Mouse (Mus musculus) testis, adult 2 months (tissue): ENCODE results near the gene Tbc1d8. TPM values are rescaled to one million over a fixed set of nuclear protein-coding genes. Genes with fewer than 3 reads are reported as not detected.
A peak's percentile ranks its signal among the peaks of the same experiment; 100 is the strongest.

Experiments used
- H3K27ac ChIP-seq: fragments of 200-500 bp; 2 replicates; pipeline ENCODE4 v1.5.1; 2012; ENCODE audit warnings: low read depth, low read length; ENCODE audit not compliant: control insufficient read depth, insufficient read depth
- H3K27me3 ChIP-seq: fragments of 200-500 bp; 2 replicates; pipeline ENCODE4 v1.6.1; 2012; ENCODE audit warnings: mild to moderate bottlenecking, low read length, moderate library complexity; ENCODE audit not compliant: control insufficient read depth, insufficient read depth
- H3K36me3 ChIP-seq: fragments of 200-500 bp; 2 replicates; pipeline ENCODE4 v1.6.1; 2012; ENCODE audit warnings: mild to moderate bottlenecking, low read length; ENCODE audit not compliant: control insufficient read depth, insufficient read depth
- H3K4me1 ChIP-seq: fragments of 200-500 bp; 2 replicates; pipeline ENCODE4 v1.6.1; 2012; ENCODE audit warnings: low read length; ENCODE audit not compliant: control insufficient read depth, insufficient read depth
- H3K4me3 ChIP-seq: fragments of 200-500 bp; 2 replicates; pipeline ENCODE4 v1.5.1; 2012; ENCODE audit warnings: low read depth, mild to moderate bottlenecking, low read length, moderate library complexity, mixed read lengths; ENCODE audit not compliant: control insufficient read depth
- CTCF ChIP-seq: fragments of 200-500 bp; IDR thresholded peaks from 2 replicates; pipeline ENCODE4 v1.5.1; 2012; ENCODE audit warnings: low read depth, mild to moderate bottlenecking, inconsistent platforms, low read length, moderate library complexity; ENCODE audit not compliant: control insufficient read depth, insufficient read depth, insufficient replicate concordance
- POLR2A ChIP-seq: fragments of 200-500 bp; IDR thresholded peaks from 2 replicates; pipeline ENCODE4 v1.6.1; 2012; ENCODE audit warnings: low read depth, mild to moderate bottlenecking, inconsistent platforms, low read length, moderate library complexity; ENCODE audit not compliant: control insufficient read depth
- polyA plus RNA-seq: library from polyadenylated mRNA; depleted of rRNA; stranded (reverse); fragments of >200 nt; gene quantifications from 2 replicates; pipeline ENCODE4 v1.2.3, GENCODE M21; 2012

Gene Tbc1d8
- polyA plus RNA-seq, 1 experiment = 10.0 TPM

GRCm38 (mm10) chr1:39478896-39479200 lies 293 bp upstream of the Tbc1d8 start:
- H3K27me3 ChIP-seq = no peaks in the 10 kb centered on the region; the same call in 1 of the 2 replicates
- H3K36me3 ChIP-seq = no peaks in the 10 kb centered on the region
- H3K4me3 ChIP-seq = peak overlapping the region; percentile 47
- H3K4me1 ChIP-seq = peaks cover 18% of the 10 kb centered on the region
- no peak for TF ChIP-seq CTCF
- 0 out of 2 replicates have a peak, but pooled peaks have one; percentile 33 for TF ChIP-seq POLR2A
- peak overlapping the region; percentile 64; the same call in 1 of the 2 replicates for H3K27ac ChIP-seq

DNA sequence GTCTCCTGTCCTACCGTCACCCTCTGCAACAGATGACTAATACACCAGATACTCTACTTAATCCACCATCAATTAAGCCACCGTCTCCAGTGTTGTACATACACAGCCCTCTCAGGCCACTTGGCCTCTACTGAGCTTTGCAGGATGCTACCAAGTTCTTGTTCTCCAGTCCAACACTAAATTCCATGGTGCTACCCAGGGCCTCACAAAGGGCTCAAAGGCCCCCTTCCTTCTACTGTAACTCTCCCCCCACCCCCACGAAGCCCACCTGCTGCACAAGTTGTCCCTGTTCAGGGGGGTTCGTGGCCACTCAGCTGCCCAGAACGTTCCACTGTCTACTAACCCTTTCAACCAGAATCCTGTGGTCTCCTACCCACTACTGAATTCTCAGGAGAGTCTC lies 1.5 kb downstream of the Tbc1d8 start:
- H3K27me3 ChIP-seq = no peaks in the 10 kb centered on the region; the same call in 1 of the 2 replicates
- TF ChIP-seq POLR2A = no peak
- no peak for TF ChIP-seq CTCF
- peak overlapping the region; percentile 92 for H3K4me3 ChIP-seq
- no peak overlapping the region for H3K27ac ChIP-seq
- H3K36me3 ChIP-seq = no peaks in the 10 kb centered on the region
- peaks cover 18% of the 10 kb centered on the region for H3K4me1 ChIP-seq

GRCm38 (mm10) chr1:39476341-39476740 lies 2.2 kb downstream of the Tbc1d8 start:
- TF ChIP-seq POLR2A (no peak), CTCF (no peak)
- Histone ChIP-seq H3K27ac (no peak overlapping the region), H3K27me3 (no peaks in the 10 kb centered on the region; the same call in 1 of the 2 replicates), H3K4me3 (no peak overlapping the region), H3K36me3 (no peaks in the 10 kb centered on the region), H3K4me1 (peaks cover 18% of the 10 kb centered on the region)

- TF ChIP-seq POLR2A = no peak
- no peak for TF ChIP-seq CTCF
- Histone ChIP-seq H3K4me3 (no peak overlapping the region), H3K27ac (no peak overlapping the region), H3K36me3 (no peaks in the 10 kb centered on the region), H3K4me1 (peaks cover 18% of the 10 kb centered on the region), H3K27me3 (no peaks in the 10 kb centered on the region; the same call in 1 of the 2 replicates)
Observed at GRCm38 (mm10) chr1:39474516-39474915, 4.0 kb downstream of the Tbc1d8 start.

- H3K4me3 ChIP-seq = no peak overlapping the region
- no peaks in the 10 kb centered on the region for H3K36me3 ChIP-seq
- H3K4me1 ChIP-seq = peaks cover 5% of the 10 kb centered on the region
- no peak overlapping the region for H3K27ac ChIP-seq
- TF ChIP-seq POLR2A (no peak), CTCF (no peak)
- no peaks in the 10 kb centered on the region for H3K27me3 ChIP-seq
Observed at GRCm38 (mm10) chr1:39471298-39471902, 7.2 kb downstream of the Tbc1d8 start.

- no peaks in the 10 kb centered on the region for H3K36me3 ChIP-seq
- no peak overlapping the region for H3K4me3 ChIP-seq
- H3K27me3 ChIP-seq = no peaks in the 10 kb centered on the region
- no peak for TF ChIP-seq POLR2A
- no peak for TF ChIP-seq CTCF
- H3K4me1 ChIP-seq = peaks cover 2% of the 10 kb centered on the region
- H3K27ac ChIP-seq = no peak overlapping the region
Observed at GRCm38 (mm10) chr1:39468982-39469381, 9.6 kb downstream of the Tbc1d8 start.

GRCm38 (mm10) chr1:39466526-39466925 lies 12.0 kb downstream of the Tbc1d8 start:
- no peaks in the 10 kb centered on the region for H3K36me3 ChIP-seq
- TF ChIP-seq CTCF (no peak), POLR2A (no peak)
- H3K27ac ChIP-seq = no peak overlapping the region
- peak overlapping the region; percentile 62 for H3K4me3 ChIP-seq
- H3K4me1 ChIP-seq = peaks cover 2% of the 10 kb centered on the region
- H3K27me3 ChIP-seq = no peaks in the 10 kb centered on the region
